Mouse (Mus musculus): ENCODE results near the gene Spata20.

DNA sequence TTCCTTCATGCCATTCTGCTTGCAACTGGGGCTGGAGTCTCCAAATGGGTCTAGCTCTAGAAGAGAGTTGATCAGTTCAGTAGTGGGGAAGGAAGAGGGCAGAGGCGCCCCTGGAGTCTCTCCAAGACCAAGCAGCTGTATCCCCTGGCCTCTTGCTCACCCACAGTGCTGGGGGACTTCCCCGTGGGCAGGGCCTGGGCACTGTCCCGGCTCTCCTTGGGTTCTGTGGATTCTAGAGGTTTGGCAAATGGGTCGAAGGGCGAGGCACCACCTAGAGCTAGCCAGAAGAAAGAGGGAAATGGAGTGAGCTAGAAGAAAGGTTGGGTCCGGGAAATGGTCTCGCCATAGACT, 5.7 kb upstream of the Spata20 start:
- TF ChIP-seq CTCF (conservative IDR thresholded peaks at IDR 0.05; ENCODE audit: insufficient read depth, insufficient read length, low read depth, low read length), result no peak
- TF ChIP-seq POLR2A (IDR thresholded peaks at IDR 0.05; ENCODE audit: low read depth, low read length), result no peak

Data from kidney, adult 2 months (tissue).